Mouse (Mus musculus) kidney, adult 8-10 months (tissue): ENCODE data around the gene Copa.
A peak's percentile ranks its signal among the peaks of the same experiment; 100 is the strongest.

Experiments used
- DNase-seq, 2 experiments: peaks; one replicate each; pipeline ENCODE4 v3.0.0; 2022

Copa gene

GRCm38 (mm10) chr1:172082101-172082898 lies at the start of gene Copa, which contains the start of gene Ncstn:
Gene Copa (plus strand): TSS chr1:172082529.
Gene Ncstn (minus strand): TSS chr1:172082795.
- DNase-seq = peak; percentile 93 to 95

GRCm38 (mm10) chr1:172046410-172046809 lies 35.9 kb upstream of the Copa start:
- DNase-seq = no peak

GRCm38 (mm10) chr1:172046938-172047337 lies 35.4 kb upstream of the Copa start:
- peak in 1 of 2 experiments; percentile 61 for DNase-seq

DNA sequence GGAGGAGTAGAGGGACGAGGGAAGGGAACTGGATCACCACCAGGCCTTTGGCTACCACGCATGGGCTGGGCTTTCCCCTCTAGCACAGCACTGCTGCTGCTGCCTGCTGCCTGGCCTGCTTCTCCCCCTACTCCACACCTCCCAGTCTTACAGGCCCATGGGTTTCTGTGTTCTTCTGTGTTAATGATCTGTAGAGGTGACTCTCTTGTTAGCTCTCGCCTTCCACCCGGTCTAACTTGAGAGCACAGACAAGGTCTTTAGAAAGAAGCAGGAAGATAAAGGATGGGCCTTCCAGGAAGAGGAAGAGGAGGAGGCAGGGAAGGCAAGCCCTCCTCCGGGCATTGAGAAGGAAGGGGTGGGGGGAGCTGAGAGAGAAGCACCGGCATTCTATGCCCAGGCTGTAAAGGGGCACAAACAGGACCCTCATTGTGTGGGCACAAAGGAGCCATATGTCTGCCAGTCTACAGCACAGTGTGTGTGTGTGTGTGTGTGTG lies 34.0 kb upstream of the Copa start:
- no peak for DNase-seq

- DNase-seq = no peak
Measured at GRCm38 (mm10) chr1:172049131-172049782, 33.1 kb upstream of the Copa start.

GRCm38 (mm10) chr1:172052766-172053279 lies 29.5 kb upstream of the Copa start:
- no peak for DNase-seq

- no peak for DNase-seq
Measured at GRCm38 (mm10) chr1:172053541-172054440, 28.5 kb upstream of the Copa start.

DNA sequence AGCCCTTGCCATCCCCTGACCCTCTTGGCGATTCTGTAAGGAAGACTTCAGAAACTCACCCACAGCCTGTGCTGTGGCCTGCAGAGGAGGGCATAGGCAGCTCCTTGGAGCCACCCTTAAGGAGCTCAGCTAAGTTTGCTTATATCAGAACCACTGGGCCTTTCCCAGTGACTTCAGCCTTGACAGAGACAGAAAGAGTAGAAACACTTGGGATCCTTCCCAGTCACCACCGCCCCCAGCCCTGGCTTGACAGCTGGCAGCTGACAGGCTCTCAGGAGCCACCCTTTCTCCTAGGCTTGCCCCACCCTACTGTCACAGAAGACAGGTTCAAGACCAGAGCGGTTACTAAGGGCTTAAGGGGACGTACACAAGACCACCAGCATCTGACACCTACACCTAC lies 26.1 kb upstream of the Copa start:
- no peak for DNase-seq

GRCm38 (mm10) chr1:172057491-172057921 lies 24.8 kb upstream of the Copa start, which contains the start of gene Nhlh1:
Gene Nhlh1 (minus strand): TSS chr1:172057573.
- no peak for DNase-seq

DNA sequence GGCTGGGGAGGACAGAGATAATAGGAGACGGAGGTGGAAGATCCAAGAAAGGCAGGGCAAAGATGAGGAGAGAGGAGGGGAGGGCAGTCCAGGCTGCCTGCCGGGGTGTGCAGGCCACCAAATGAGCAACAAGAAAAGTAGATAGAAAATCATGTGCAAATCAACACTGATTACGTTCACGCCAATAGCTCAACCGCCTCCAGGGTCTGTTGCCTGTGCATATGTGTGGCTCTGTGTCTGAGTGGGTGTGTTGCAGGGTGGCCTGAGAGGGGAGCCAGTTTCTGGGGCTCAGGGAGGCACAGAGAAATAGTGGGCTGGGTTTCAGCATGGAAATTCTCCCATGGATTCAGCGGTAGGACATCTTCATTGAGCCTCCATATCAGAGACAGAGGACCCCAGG lies 24.0 kb upstream of the Copa start:
- no peak for DNase-seq

- no peak for DNase-seq
Measured at GRCm38 (mm10) chr1:172058874-172059273, 23.5 kb upstream of the Copa start.

DNA sequence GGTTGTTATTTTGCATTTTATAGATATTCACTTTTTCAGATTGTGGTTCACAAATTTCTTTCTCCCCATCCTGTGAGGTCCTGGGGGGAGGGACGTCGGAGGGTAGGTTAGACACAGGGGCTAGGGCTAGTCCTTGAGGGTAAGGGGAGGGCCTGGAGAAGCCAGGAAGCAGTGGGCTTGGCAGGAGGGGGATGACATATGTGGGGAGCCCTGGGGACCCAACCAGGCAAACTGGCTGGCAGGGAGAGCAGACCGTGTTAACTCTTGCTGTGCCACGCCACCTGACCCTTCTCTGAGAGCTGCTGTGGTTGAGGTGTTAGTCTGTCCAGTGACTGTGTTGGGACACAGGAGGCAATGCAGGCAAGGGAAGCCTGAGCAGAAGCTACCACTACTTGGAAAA lies 21.7 kb upstream of the Copa start:
- DNase-seq = no peak

DNA sequence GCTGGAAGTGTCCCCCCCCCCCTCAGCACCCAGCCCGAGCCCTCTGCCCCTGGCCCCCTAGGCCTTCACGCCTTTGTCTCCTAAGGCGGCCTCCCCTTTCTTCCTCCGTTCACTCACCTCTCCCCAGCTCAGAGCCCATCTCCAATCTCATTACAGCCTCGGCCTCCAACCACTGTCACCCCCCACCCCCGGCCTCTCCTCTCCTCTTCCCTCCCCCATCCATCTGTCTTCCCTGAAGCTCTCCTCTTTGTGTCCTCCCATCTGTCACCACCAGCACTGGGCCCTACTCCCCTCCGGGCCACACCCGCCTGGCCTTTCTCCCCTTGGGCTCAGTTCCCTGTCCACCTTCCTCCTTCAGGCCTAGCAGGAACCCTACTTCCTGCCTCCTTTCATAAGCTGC lies 21.1 kb upstream of the Copa start:
- no peak for DNase-seq

- DNase-seq = no peak
Measured at GRCm38 (mm10) chr1:172062101-172062500, 20.2 kb upstream of the Copa start.

DNA sequence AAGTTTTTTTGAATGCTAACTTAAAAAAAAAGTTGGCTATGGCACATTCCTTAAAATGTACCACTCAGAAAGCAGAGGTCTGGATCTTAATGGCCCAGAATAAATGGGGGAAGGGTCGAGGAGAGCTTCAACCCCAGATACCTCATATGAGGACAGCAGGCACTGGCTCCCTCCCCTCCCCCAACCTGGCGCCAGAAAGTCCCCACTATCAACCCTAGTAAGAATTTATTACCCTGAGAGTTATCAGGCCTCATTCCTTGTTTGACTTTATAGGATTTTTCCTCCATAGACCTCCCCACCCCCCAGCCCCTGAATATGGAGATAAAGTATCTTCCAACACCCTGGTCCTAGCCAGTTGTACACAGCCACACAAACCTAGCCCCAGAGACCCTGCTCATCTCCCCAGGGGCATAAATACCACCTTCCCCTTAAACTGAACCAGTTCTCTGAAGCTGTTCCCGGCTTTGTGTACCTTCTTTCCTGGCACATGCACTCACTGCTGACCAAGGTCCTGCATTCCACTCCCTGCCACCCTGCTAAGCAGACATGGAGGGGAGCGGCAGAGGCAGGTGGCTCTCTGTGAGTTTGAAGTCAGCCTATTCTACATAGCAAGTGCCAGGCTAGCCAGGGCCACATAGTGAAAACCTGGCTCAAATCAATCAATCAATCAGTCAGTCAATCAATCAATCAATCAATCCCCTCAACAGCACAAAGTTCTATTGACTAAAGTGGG lies 18.9 kb upstream of the Copa start:
- DNase-seq = no peak

- DNase-seq = no peak
Measured at GRCm38 (mm10) chr1:172064613-172065141, 17.7 kb upstream of the Copa start.

DNA sequence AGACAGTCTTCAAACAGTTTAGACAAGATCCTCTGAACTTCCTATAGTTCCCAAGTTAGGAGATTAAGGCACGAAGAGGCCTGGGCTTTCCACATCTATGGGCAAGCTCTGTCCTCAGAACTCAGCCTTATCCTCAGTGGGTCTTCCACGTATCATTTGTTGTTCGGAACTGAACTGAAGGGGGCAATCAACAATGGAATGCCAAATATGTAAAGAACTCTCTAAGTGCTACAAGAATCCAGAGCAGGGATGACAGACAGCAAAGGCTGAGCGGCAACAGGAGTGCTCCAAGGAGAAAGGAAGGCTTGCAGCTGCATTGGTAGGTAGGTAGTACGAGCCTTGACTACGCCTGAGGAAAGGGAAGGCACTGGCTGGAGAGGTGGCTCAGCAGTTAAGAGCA lies 12.1 kb upstream of the Copa start:
- no peak for DNase-seq

GRCm38 (mm10) chr1:172071556-172071955 lies 10.8 kb upstream of the Copa start:
- no peak for DNase-seq

DNA sequence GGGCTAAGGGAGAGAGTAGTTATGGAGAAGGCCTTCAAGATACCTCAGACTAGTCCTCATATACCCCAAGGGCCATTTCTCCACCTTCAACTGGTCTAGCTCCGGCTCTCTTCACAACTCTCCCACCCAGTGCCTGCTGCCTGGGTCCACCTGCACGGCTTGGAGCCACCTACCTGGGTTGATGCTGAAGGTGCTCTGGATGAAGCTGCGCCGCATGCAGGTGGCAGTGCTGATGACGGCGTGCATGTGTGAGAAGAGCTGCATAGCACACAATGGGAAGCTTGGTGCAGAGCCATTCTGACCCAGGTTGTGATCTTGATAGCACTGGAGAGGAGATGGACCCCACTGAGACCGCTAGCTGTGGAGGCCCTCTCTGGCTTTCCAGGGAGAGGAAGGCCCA lies 9.7 kb upstream of the Copa start:
- no peak for DNase-seq

DNA sequence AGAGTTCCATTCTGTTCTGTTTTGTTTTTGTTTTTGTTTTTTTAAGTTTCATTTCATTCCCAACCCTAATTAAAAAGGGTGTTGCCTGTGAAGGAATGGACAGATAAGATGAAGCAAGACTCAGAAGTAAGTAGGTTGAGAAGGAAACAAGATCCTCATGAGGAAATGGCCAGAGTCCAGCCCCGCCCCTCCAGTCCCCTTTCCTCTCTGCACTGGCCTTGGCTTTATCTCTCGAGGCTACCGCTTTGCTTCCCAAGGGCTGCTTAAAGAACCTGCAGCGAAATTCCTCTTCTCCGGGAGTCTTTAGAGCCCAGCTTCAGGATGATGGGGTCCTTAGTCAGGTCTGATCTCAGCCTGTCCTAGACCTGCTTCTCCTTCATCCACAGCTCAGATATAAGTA lies 4.3 kb upstream of the Copa start:
- no peak for DNase-seq

DNA sequence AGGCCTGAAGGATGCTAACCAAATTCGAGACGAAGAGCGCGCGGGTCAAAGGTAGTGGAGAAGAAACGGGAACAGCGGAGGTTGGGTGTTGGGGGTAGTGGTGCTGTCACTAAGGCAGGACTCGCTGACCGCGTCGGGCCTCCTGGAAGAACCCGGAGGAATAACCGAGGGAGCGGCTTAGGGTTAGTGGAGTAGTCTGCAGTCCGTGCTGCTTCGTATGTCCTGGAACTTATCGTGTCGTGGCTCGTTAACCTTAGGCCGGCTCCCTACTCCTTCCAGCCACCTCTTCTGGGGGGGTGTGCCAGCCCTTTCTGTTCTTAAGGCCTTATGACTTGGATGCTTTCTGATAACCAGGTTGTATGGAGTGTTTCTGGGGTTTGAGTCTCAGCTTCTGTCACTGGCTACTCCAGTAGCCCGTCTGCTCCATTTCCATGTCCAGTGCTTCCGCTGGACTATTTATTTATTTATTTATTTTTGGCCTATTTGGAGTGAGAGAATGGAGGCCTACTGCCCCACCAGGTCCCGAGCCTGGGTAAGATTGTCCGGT lies 643 bp downstream of the Copa start:
- DNase-seq = no peak
